Mouse (Mus musculus) myocyte (in vitro differentiated cells): ENCODE data around the gene Ntng1. TPM values are rescaled to one million over a fixed set of nuclear protein-coding genes. Genes with fewer than 3 reads are reported as not detected.

Experiments used
- H3K27me3 ChIP-seq: one replicate; pipeline ENCODE4 v1.6.1; 2011; ENCODE audit not compliant: control insufficient read depth, insufficient read depth, insufficient read length
- H3K36me3 ChIP-seq: one replicate; pipeline ENCODE4 v1.6.1; 2011; ENCODE audit not compliant: control insufficient read depth, insufficient read depth
- H3K4me2 ChIP-seq: one replicate; pipeline ENCODE4 v1.6.1; 2011; ENCODE audit warnings: low read depth, control low read depth
- H3K4me3 ChIP-seq: one replicate; pipeline ENCODE4 v1.5.1; 2011; ENCODE audit warnings: mild to moderate bottlenecking, control low read depth, moderate library complexity
- H3K79me2 ChIP-seq: one replicate; pipeline ENCODE4 v1.6.1; 2011; ENCODE audit not compliant: control insufficient read depth, insufficient read depth
- H3ac ChIP-seq: one replicate; pipeline ENCODE4 v1.6.1; 2011; ENCODE audit not compliant: control insufficient read depth, insufficient read length
- CEBPB ChIP-seq: IDR thresholded peaks from 2 replicates; pipeline ENCODE4 v1.6.1; 2011; ENCODE audit warnings: mild to moderate bottlenecking, moderate library complexity; ENCODE audit not compliant: poor library complexity, insufficient read depth, severe bottlenecking
- E2F4 ChIP-seq: IDR thresholded peaks from one replicate; pipeline ENCODE4 v1.6.1; 2011; ENCODE audit warnings: mild to moderate bottlenecking, control low read depth, moderate library complexity; ENCODE audit not compliant: insufficient read depth
- MAX ChIP-seq: IDR thresholded peaks from one replicate; pipeline ENCODE4 v1.6.1; 2011; ENCODE audit warnings: low read depth, mild to moderate bottlenecking, control low read depth
- MYOD1 ChIP-seq, 3 experiments: IDR thresholded peaks; one replicate each; pipeline ENCODE4 v1.6.1; 2011; ENCODE audit warnings: control low read depth in 2 of 3, low read depth in 2 of 3, mild to moderate bottlenecking in 2 of 3, moderate library complexity in 1 of 3; ENCODE audit not compliant: insufficient read length in 2 of 3, control insufficient read depth in 1 of 3
- MYOG ChIP-seq, 3 experiments: IDR thresholded peaks; one replicate each; pipeline ENCODE4 v1.6.1; 2011; ENCODE audit warnings: control low read depth in 2 of 3, low read depth in 2 of 3, mild to moderate bottlenecking in 2 of 3; ENCODE audit not compliant: insufficient read length in 2 of 3, control insufficient read depth in 1 of 3, insufficient read depth in 1 of 3
- POLR2A ChIP-seq: IDR thresholded peaks from one replicate; pipeline ENCODE4 v1.6.1; 2011; ENCODE audit warnings: low read depth, mild to moderate bottlenecking, control low read depth, moderate library complexity; ENCODE audit not compliant: insufficient read length
- POLR2AphosphoS2 ChIP-seq: IDR thresholded peaks from one replicate; pipeline ENCODE4 v1.6.1; 2011; ENCODE audit warnings: low read depth, control low read depth; ENCODE audit not compliant: insufficient read length
- REST ChIP-seq: IDR thresholded peaks from one replicate; pipeline ENCODE4 v1.6.1; 2011; ENCODE audit warnings: mild to moderate bottlenecking, control low read depth, moderate library complexity; ENCODE audit not compliant: insufficient read depth, insufficient read length
- SRF ChIP-seq: IDR thresholded peaks from one replicate; pipeline ENCODE4 v1.6.1; 2011; ENCODE audit warnings: low read depth; ENCODE audit not compliant: control insufficient read depth, insufficient read length
- TCF12 ChIP-seq: IDR thresholded peaks from one replicate; pipeline ENCODE4 v1.6.1; 2011; ENCODE audit warnings: mild to moderate bottlenecking, control low read depth; ENCODE audit not compliant: poor library complexity, insufficient read depth, severe bottlenecking
- TCF3 ChIP-seq: IDR thresholded peaks from one replicate; pipeline ENCODE4 v1.6.1; 2011; ENCODE audit warnings: low read depth, control low read depth; ENCODE audit not compliant: insufficient read length
- USF1 ChIP-seq: IDR thresholded peaks from one replicate; pipeline ENCODE4 v1.6.1; 2011; ENCODE audit warnings: low read depth, mild to moderate bottlenecking, control low read depth, moderate library complexity
- polyA plus RNA-seq: library from polyadenylated mRNA; unstranded; fragments of >200 nt; fragmentation: generic; extraction: Trizol; gene quantifications from one replicate; pipeline ENCODE4 v1.2.1, GENCODE M21; 2012; ENCODE audit warnings: missing spikeins

The Ntng1 gene
- polyA plus RNA-seq, 1 experiment = 0.01 TPM

DNA sequence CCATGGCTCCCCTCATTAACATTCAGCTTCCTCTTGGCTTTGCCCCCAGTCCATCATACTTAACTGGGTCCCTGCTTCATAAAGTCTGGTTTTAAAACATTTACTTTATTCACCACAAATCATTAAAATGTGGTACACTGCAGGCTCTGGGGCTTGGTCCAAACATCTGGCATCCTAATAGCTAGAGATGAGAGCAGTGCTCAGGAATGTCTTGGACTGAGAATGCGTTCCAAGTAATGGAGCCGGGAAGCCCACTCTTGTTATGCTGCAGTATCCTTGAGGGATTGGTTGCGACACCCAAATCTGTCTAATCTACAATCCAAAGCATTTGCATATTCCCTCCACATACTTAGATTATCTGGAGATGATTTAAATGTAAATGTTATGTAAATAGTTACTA is 207.5 kb downstream of the Ntng1 start:
- H3K4me2 ChIP-seq = peak overlapping the region; percentile 42
- no peaks in the 10 kb centered on the region for H3K27me3 ChIP-seq
- no peak overlapping the region for H3K4me3 ChIP-seq

GRCm38 (mm10) chr3:109932261-109932660 is 211.6 kb downstream of the Ntng1 start:
- H3K27me3 ChIP-seq = no peaks in the 10 kb centered on the region
- no peaks in the 10 kb centered on the region for H3K36me3 ChIP-seq
- TF ChIP-seq SRF (no peak), MYOD1 (IDR thresholded peaks at IDR 0.05; ENCODE audit: control insufficient read depth in 1 of 3, insufficient read length in 2 of 3, low read depth in 2 of 3) (no peak), POLR2A (no peak), MYOG (IDR thresholded peaks at IDR 0.05; ENCODE audit: control insufficient read depth in 1 of 3, insufficient read depth in 1 of 3, insufficient read length in 2 of 3, low read depth in 2 of 3) (no peak), MAX (no peak), TCF3 (no peak), REST (no peak)
- H3ac ChIP-seq = no peak overlapping the region
- no peaks in the 10 kb centered on the region for H3K79me2 ChIP-seq
- no peak overlapping the region for H3K4me2 ChIP-seq
- H3K4me3 ChIP-seq = no peak overlapping the region

More for the DNA sequence above, 207.5 kb downstream of the Ntng1 start:
- Histone ChIP-seq H3ac (no peak overlapping the region), H3K36me3 (no peaks in the 10 kb centered on the region), H3K79me2 (no peaks in the 10 kb centered on the region)
- no peak for TF ChIP-seq MYOD1 (IDR thresholded peaks at IDR 0.05; ENCODE audit: control insufficient read depth in 1 of 3, insufficient read length in 2 of 3, low read depth in 2 of 3)
- no peak for TF ChIP-seq MAX
- no peak for TF ChIP-seq REST
- no peak for TF ChIP-seq USF1
- peak; percentile 80; the same call in 1 of the 2 replicates for TF ChIP-seq CEBPB

DNA sequence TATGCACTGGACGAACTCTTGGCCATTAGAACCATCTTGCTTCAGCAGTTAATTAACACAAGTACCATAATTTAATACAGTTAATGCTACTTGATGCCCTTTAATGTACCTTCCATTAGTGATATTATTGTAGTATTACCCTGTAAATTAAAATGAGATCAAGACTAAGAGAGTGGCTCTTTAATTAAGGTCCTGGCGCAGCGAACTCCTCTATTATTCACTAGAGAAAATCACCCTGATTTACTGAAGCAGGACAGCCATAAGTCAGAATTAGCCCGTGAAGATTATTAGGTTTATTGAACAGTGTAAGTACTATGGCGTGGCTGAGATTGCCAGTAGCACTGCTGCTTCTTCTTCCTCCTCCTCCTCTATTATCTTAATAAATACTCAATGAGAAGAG is 212.8 kb downstream of the Ntng1 start:
- Histone ChIP-seq H3K4me3 (no peak overlapping the region), H3K4me2 (no peak overlapping the region), H3K27me3 (no peaks in the 10 kb centered on the region), H3K36me3 (no peaks in the 10 kb centered on the region), H3ac (no peak overlapping the region), H3K79me2 (no peaks in the 10 kb centered on the region)
- TF ChIP-seq MAX (no peak), MYOD1 (IDR thresholded peaks at IDR 0.05; ENCODE audit: control insufficient read depth in 1 of 3, insufficient read length in 2 of 3, low read depth in 2 of 3) (no peak), E2F4 (no peak), POLR2A (no peak), MYOG (IDR thresholded peaks at IDR 0.05; ENCODE audit: control insufficient read depth in 1 of 3, insufficient read depth in 1 of 3, insufficient read length in 2 of 3, low read depth in 2 of 3) (no peak), TCF3 (no peak), USF1 (no peak), REST (no peak), SRF (no peak), POLR2AphosphoS2 (no peak), CEBPB (no peak), TCF12 (no peak)

DNA sequence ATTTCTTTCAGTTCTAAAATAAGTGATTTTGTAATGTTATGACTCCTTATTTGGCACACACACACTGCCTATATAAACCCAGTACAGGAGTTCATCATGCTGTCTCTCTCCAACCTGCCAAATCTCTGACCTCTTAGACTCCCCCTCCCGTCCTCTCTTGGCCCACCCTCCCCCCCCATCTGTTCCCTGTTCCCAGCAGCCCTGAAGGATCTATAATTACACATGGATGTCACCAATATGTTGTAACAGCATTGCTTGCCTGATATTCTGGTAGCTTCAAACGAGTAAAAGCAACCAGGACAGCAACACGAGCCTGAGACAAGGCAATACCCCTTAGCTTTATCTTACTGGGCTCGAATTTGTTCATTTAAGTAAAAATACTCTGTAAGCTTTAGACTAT is 220.0 kb downstream of the Ntng1 start:
- TF ChIP-seq TCF12 (no peak), MAX (no peak), POLR2A (no peak), MYOG (IDR thresholded peaks at IDR 0.05; ENCODE audit: control insufficient read depth in 1 of 3, insufficient read depth in 1 of 3, insufficient read length in 2 of 3, low read depth in 2 of 3) (no peak), TCF3 (no peak), USF1 (no peak), CEBPB (no peak), MYOD1 (IDR thresholded peaks at IDR 0.05; ENCODE audit: control insufficient read depth in 1 of 3, insufficient read length in 2 of 3, low read depth in 2 of 3) (no peak), POLR2AphosphoS2 (no peak), REST (no peak), E2F4 (no peak), SRF (no peak)
- H3K4me3 ChIP-seq = no peak overlapping the region
- no peaks in the 10 kb centered on the region for H3K36me3 ChIP-seq
- no peaks in the 10 kb centered on the region for H3K79me2 ChIP-seq
- H3ac ChIP-seq = no peak overlapping the region
- no peak overlapping the region for H3K4me2 ChIP-seq
- H3K27me3 ChIP-seq = no peaks in the 10 kb centered on the region

GRCm38 (mm10) chr3:109918996-109919395 is 224.8 kb downstream of the Ntng1 start:
- Histone ChIP-seq H3K36me3 (no peaks in the 10 kb centered on the region), H3K27me3 (no peaks in the 10 kb centered on the region), H3K4me2 (no peak overlapping the region), H3ac (no peak overlapping the region), H3K79me2 (no peaks in the 10 kb centered on the region), H3K4me3 (no peak overlapping the region)
- TF ChIP-seq POLR2AphosphoS2 (no peak), MAX (no peak), MYOG (IDR thresholded peaks at IDR 0.05; ENCODE audit: control insufficient read depth in 1 of 3, insufficient read depth in 1 of 3, insufficient read length in 2 of 3, low read depth in 2 of 3) (no peak), MYOD1 (IDR thresholded peaks at IDR 0.05; ENCODE audit: control insufficient read depth in 1 of 3, insufficient read length in 2 of 3, low read depth in 2 of 3) (no peak), TCF3 (no peak), REST (no peak), TCF12 (no peak), USF1 (no peak), E2F4 (no peak), SRF (no peak), POLR2A (no peak), CEBPB (no peak)
